Mouse (Mus musculus) layer of hippocampus, adult 6 months (tissue): Measurements from ENCODE around the gene Obp2a. TPM values are rescaled to one million over a fixed set of nuclear protein-coding genes. Genes with fewer than 3 reads are reported as not detected.

Experiments used
- long read RNA-seq, 2 experiments: library from polyadenylated mRNA; unstranded; transcript quantifications; one replicate each; pipeline ENCODE4 v2.0.0; 2019 to 2020
- polyA plus RNA-seq: library from polyadenylated mRNA; unstranded; fragments of <200 nt; fragmentation: Nextera tagmentation; gene quantifications from 2 replicates; pipeline ENCODE4 v1.2.3, GENCODE M21; 2021

Gene Obp2a
- polyA plus RNA-seq = not detected in 2 replicates
- long read RNA-seq, experiment 1 = 0 reads
- long read RNA-seq, experiment 2 = 0 reads

GRCm38 (mm10) chr2:25699743-25700142, at the start of gene Obp2a:
TSS of gene Obp2a (plus strand) at chr2:25700043.

GRCm38 (mm10) chr2:25652902-25653301, 46.9 kb upstream of the Obp2a start, which contains the start of gene Lcn8:
TSS of gene Lcn8 (plus strand) at chr2:25653120.

GRCm38 (mm10) chr2:25657652-25658051, 42.2 kb upstream of the Obp2a start, which contains the start of gene Lcn5:
TSS of gene Lcn5 (plus strand) at chr2:25657952.

GRCm38 (mm10) chr2:25676486-25676885, 23.4 kb upstream of the Obp2a start, which contains the start of gene Lcn6:
TSS of gene Lcn6 (plus strand) at chr2:25676786.

GRCm38 (mm10) chr2:25682426-25682825, 17.4 kb upstream of the Obp2a start, which contains the start of gene Lcn10:
TSS of gene Lcn10 (plus strand) at chr2:25682726.

GRCm38 (mm10) chr2:25706643-25707481, 7.0 kb downstream of the Obp2a start, which contains the start of gene Bmyc:
TSS of gene Bmyc (plus strand) at chr2:25706739.

GRCm38 (mm10) chr2:25736709-25737108, 36.9 kb downstream of the Obp2a start, which contains the start of gene Obp2b:
TSS of gene Obp2b (plus strand) at chr2:25737009.

Other genes with a start within 250 kb of the Obp2a start
- 0.70 and 9.1 TPM in 2 replicates for gene Clic3, start 243.2 kb upstream of the Obp2a start, polyA plus RNA-seq
- gene Paxx, start 238.9 kb upstream of the Obp2a start, polyA plus RNA-seq = 111 and 116 TPM in 2 replicates
- gene Ptgds, start 230.0 kb upstream of the Obp2a start, polyA plus RNA-seq = 2,394 and 5,724 TPM in 2 replicates
- not detected in 2 replicates for gene Lcn12, start 206.1 kb upstream of the Obp2a start, polyA plus RNA-seq
- gene Fbxw5, start 199.3 kb upstream of the Obp2a start, polyA plus RNA-seq = 124 and 134 TPM in 2 replicates
- 1.8 and 2.0 TPM in 2 replicates for gene C8g, start 198.3 kb upstream of the Obp2a start, polyA plus RNA-seq
- gene Traf2, start 153.1 kb upstream of the Obp2a start, polyA plus RNA-seq = 9.9 and 10.3 TPM in 2 replicates
- gene Edf1, start 142.2 kb upstream of the Obp2a start, polyA plus RNA-seq = 801 and 843 TPM in 2 replicates
- 25.8 and 27.1 TPM in 2 replicates for gene Mamdc4, start 125.2 kb upstream of the Obp2a start, polyA plus RNA-seq
- 151 and 165 TPM in 2 replicates for gene Phpt1, start 124.8 kb upstream of the Obp2a start, polyA plus RNA-seq
- 13.5 and 18.7 TPM in 2 replicates for gene Ajm1, start 118.3 kb upstream of the Obp2a start, polyA plus RNA-seq
- gene Rabl6, start 91.5 kb upstream of the Obp2a start, polyA plus RNA-seq = 58.2 and 69.1 TPM in 2 replicates
- 0.83 and 1.1 TPM in 2 replicates for gene Ccdc183, start 82.4 kb upstream of the Obp2a start, polyA plus RNA-seq
- 44.7 and 48.2 TPM in 2 replicates for gene Tmem141, start 78.0 kb upstream of the Obp2a start, polyA plus RNA-seq
- gene Fcna, start 72.0 kb upstream of the Obp2a start, polyA plus RNA-seq = 0.33 and 0.40 TPM in 2 replicates
- gene Lcn8, start 46.9 kb upstream of the Obp2a start, polyA plus RNA-seq = not detected in 2 replicates
- gene Lcn5, start 42.1 kb upstream of the Obp2a start, polyA plus RNA-seq = not detected in 2 replicates
- gene Lcn6, start 23.3 kb upstream of the Obp2a start, polyA plus RNA-seq = not detected in 2 replicates
- not detected in 2 replicates for gene Lcn10, start 17.3 kb upstream of the Obp2a start, polyA plus RNA-seq
- gene Bmyc, start 6.7 kb downstream of the Obp2a start, polyA plus RNA-seq = 212 and 245 TPM in 2 replicates
- gene Obp2b, start 37.0 kb downstream of the Obp2a start, polyA plus RNA-seq = not detected in 2 replicates
- gene Lcn3, start 65.5 kb downstream of the Obp2a start, polyA plus RNA-seq = not detected in 2 replicates
- not detected in 2 replicates for gene Lcn11, start 77.0 kb downstream of the Obp2a start, polyA plus RNA-seq
- not detected in 2 replicates for gene Gm13539, start 82.2 kb downstream of the Obp2a start, polyA plus RNA-seq
- gene Glt6d1, start 115.8 kb downstream of the Obp2a start, polyA plus RNA-seq = not detected in 2 replicates
- not detected in 2 replicates for gene Lcn9, start 123.1 kb downstream of the Obp2a start, polyA plus RNA-seq
- 0.10 TPM in 1 of 2 replicates, not detected in the other for gene Sohlh1, start 147.2 kb downstream of the Obp2a start, polyA plus RNA-seq
- gene Kcnt1, start 163.7 kb downstream of the Obp2a start, polyA plus RNA-seq = 6.0 and 6.2 TPM in 2 replicates